Mouse (Mus musculus): ENCODE measurements at regions not wholly inside any gene's neighbourhood (a gene's known extent, or its start where the extent isn't known, plus 50 kb on each side); places are given as distances from the start of the nearest gene placed in this dataset.

- no peak for ATAC-seq
- Histone ChIP-seq H3K9me3 (ENCODE audit: control insufficient read depth, low read length) (no peaks in the 10 kb centered on the region), H3K27me3 (replicated peaks; ENCODE audit: control insufficient read depth, insufficient read depth, low read length) (no peaks in the 10 kb centered on the region), H3K27ac (ENCODE audit: low read length) (no peak overlapping the region), H3K4me1 (replicated peaks; ENCODE audit: control insufficient read depth, insufficient read depth, low read length) (no peaks in the 10 kb centered on the region), H3K36me3 (ENCODE audit: control insufficient read depth, insufficient read depth) (no peaks in the 10 kb centered on the region), H3K9ac (replicated peaks; ENCODE audit: low read depth, low read length) (no peak overlapping the region), H3K4me3 (replicated peaks; ENCODE audit: low read length) (no peak overlapping the region), H3K4me2 (ENCODE audit: low read length) (no peak overlapping the region)
- 62% methylated on average over 5 of the region's 5 CpGs for WGBS
Observed at GRCm38 (mm10) chr3:21530862-21531261, 545.6 kb upstream of the Tbl1xr1 start.

DNA sequence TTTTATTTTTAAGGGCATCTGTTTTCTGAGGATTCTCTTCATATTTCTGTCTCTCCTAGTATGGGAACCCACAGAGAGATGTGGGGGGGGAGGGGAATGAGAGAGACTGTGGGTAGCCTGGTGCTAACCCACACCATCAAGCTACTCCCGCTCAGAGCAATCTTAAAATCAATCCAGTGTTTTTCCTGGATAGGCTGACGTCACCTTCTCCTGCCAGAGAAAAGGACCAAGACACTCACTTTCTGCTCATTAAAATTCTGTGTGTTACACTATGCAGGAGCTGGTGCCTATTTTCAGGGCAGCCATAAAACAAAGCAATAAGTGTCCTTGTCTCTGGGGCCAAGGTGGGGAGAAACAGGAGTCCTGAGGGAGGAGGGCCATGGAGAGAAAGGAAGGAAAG lies 537.3 kb upstream of the Tbl1xr1 start:
- Histone ChIP-seq H3K27ac (ENCODE audit: low read length) (no peak overlapping the region), H3K4me3 (replicated peaks; ENCODE audit: low read length) (no peak overlapping the region), H3K9ac (replicated peaks; ENCODE audit: low read depth, low read length) (no peak overlapping the region), H3K27me3 (replicated peaks; ENCODE audit: control insufficient read depth, insufficient read depth, low read length) (no peaks in the 10 kb centered on the region), H3K4me2 (ENCODE audit: low read length) (no peak overlapping the region), H3K9me3 (ENCODE audit: control insufficient read depth, low read length) (no peaks in the 10 kb centered on the region), H3K36me3 (ENCODE audit: control insufficient read depth, insufficient read depth) (no peaks in the 10 kb centered on the region), H3K4me1 (replicated peaks; ENCODE audit: control insufficient read depth, insufficient read depth, low read length) (no peaks in the 10 kb centered on the region)
- ATAC-seq, result no peak
- WGBS, result 24% methylated on average over 2 of the region's 2 CpGs

- Histone ChIP-seq H3K4me1 (replicated peaks; ENCODE audit: control insufficient read depth, insufficient read depth, low read length) (no peaks in the 10 kb centered on the region), H3K4me3 (replicated peaks; ENCODE audit: low read length) (no peak overlapping the region), H3K36me3 (ENCODE audit: control insufficient read depth, insufficient read depth) (no peaks in the 10 kb centered on the region), H3K9me3 (ENCODE audit: control insufficient read depth, low read length) (no peaks in the 10 kb centered on the region), H3K27ac (ENCODE audit: low read length) (no peak overlapping the region), H3K9ac (replicated peaks; ENCODE audit: low read depth, low read length) (no peak overlapping the region), H3K27me3 (replicated peaks; ENCODE audit: control insufficient read depth, insufficient read depth, low read length) (no peaks in the 10 kb centered on the region), H3K4me2 (ENCODE audit: low read length) (no peak overlapping the region)
- WGBS, result 46% methylated on average over 2 of the region's 2 CpGs
- peak; percentile 62 for ATAC-seq
Observed at GRCm38 (mm10) chr3:21544456-21544855, 532.0 kb upstream of the Tbl1xr1 start.

DNA sequence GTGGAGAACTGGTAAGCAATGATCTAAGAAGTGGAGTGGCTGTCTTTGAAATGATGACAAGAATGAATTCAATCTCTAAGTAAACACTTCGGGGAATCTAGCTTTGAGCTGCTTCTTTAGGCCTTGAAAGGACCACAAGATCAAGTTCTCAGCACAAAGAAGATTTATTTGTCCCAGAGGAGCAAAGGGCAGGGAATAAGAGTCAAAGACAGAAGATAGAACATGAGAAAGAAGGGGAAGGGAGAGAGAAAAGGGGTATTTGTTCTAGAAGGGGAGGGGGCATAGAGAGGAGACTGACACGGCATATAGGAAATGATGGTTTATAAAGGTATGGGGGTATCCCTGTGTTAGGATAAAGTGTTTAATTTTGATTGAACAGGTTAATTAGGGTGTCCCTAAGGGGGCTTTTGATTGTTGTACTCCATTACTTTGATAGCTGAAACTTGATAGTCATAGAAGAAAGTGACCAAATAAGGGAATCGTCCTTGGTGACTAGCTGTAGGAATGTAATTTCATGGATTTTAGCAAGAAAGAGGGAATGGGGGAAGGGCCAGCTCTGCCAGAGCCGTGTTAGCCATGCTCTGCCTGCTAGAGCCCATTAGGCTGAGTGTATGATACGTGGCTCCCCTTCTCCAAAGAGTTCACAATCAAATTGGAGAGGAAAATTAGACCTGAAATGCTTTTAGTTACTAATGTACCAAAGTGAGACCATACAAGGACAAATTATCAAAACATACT lies 531.1 kb upstream of the Tbl1xr1 start:
- Histone ChIP-seq H3K4me3 (replicated peaks; ENCODE audit: low read length) (no peak overlapping the region), H3K4me2 (ENCODE audit: low read length) (no peak overlapping the region), H3K4me1 (replicated peaks; ENCODE audit: control insufficient read depth, insufficient read depth, low read length) (no peaks in the 10 kb centered on the region), H3K9me3 (ENCODE audit: control insufficient read depth, low read length) (no peaks in the 10 kb centered on the region), H3K9ac (replicated peaks; ENCODE audit: low read depth, low read length) (no peak overlapping the region), H3K36me3 (ENCODE audit: control insufficient read depth, insufficient read depth) (no peaks in the 10 kb centered on the region), H3K27ac (ENCODE audit: low read length) (no peak overlapping the region), H3K27me3 (replicated peaks; ENCODE audit: control insufficient read depth, insufficient read depth, low read length) (no peaks in the 10 kb centered on the region)
- 53% methylated on average over 5 of the region's 5 CpGs for WGBS
- ATAC-seq, result no peak

- H3K9ac ChIP-seq (replicated peaks; ENCODE audit: low read depth, low read length), result no peak overlapping the region
- no peaks in the 10 kb centered on the region for H3K27me3 ChIP-seq (replicated peaks; ENCODE audit: control insufficient read depth, insufficient read depth, low read length)
- H3K9me3 ChIP-seq (ENCODE audit: control insufficient read depth, low read length), result no peaks in the 10 kb centered on the region
- no peak overlapping the region for H3K4me2 ChIP-seq (ENCODE audit: low read length)
- ATAC-seq, result no peak
- no peak overlapping the region for H3K27ac ChIP-seq (ENCODE audit: low read length)
- H3K4me3 ChIP-seq (replicated peaks; ENCODE audit: low read length), result no peak overlapping the region
- 33% methylated on average over 2 of the region's 2 CpGs for WGBS
- H3K36me3 ChIP-seq (ENCODE audit: control insufficient read depth, insufficient read depth), result no peaks in the 10 kb centered on the region
- H3K4me1 ChIP-seq (replicated peaks; ENCODE audit: control insufficient read depth, insufficient read depth, low read length), result no peaks in the 10 kb centered on the region
Observed at GRCm38 (mm10) chr3:21546411-21546810, 530.0 kb upstream of the Tbl1xr1 start.

GRCm38 (mm10) chr3:21549671-21550070 lies 526.8 kb upstream of the Tbl1xr1 start:
- Histone ChIP-seq H3K4me1 (replicated peaks; ENCODE audit: control insufficient read depth, insufficient read depth, low read length) (peaks cover 18% of the 10 kb centered on the region), H3K4me3 (replicated peaks; ENCODE audit: low read length) (no peak overlapping the region), H3K36me3 (ENCODE audit: control insufficient read depth, insufficient read depth) (no peaks in the 10 kb centered on the region), H3K9me3 (ENCODE audit: control insufficient read depth, low read length) (no peaks in the 10 kb centered on the region), H3K27me3 (replicated peaks; ENCODE audit: control insufficient read depth, insufficient read depth, low read length) (no peaks in the 10 kb centered on the region), H3K9ac (replicated peaks; ENCODE audit: low read depth, low read length) (no peak overlapping the region), H3K27ac (ENCODE audit: low read length) (no peak overlapping the region), H3K4me2 (ENCODE audit: low read length) (no peak overlapping the region)
- ATAC-seq, result no peak
- 30% methylated on average over 4 of the region's 4 CpGs for whole genome bisulfite sequencing

DNA sequence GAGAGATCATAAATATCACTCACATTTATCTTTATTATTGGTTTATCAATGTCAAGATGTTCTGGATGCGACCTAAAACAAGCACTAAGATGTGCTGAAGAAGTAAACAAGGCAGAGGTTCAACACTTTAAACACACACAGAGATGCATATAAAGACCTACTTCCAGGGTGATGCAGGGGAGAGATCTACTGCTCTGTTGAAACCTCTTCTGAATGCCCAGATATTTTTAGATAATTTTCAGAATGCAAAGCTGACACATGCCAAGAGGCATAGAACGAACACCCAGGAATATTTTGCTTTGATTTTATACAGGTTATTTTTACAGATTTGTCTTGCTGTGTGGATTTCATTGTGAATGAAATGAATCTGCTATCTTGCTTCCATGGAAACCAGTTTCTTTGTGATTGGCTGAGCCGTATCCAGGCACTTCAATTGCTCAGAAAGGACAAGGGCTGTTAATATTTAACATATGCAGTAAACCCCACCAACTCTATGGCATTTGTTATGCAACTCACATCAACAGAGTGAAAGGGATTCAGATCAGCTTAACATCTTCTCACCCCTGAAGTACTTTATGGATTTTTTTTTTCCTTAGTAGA lies 523.2 kb upstream of the Tbl1xr1 start:
- Histone ChIP-seq H3K4me1 (replicated peaks; ENCODE audit: control insufficient read depth, insufficient read depth, low read length) (peaks cover 25% of the 10 kb centered on the region), H3K4me2 (ENCODE audit: low read length) (0 out of 2 replicates have a peak overlapping the region, but pooled peaks have one; percentile 20), H3K9me3 (ENCODE audit: control insufficient read depth, low read length) (no peaks in the 10 kb centered on the region), H3K27me3 (replicated peaks; ENCODE audit: control insufficient read depth, insufficient read depth, low read length) (no peaks in the 10 kb centered on the region), H3K36me3 (ENCODE audit: control insufficient read depth, insufficient read depth) (no peaks in the 10 kb centered on the region), H3K27ac (ENCODE audit: low read length) (peak overlapping the region; percentile 78), H3K9ac (replicated peaks; ENCODE audit: low read depth, low read length) (no peak overlapping the region), H3K4me3 (replicated peaks; ENCODE audit: low read length) (no peak overlapping the region)
- peak; percentile 78 for ATAC-seq
- WGBS, result 30% methylated on average over 3 of the region's 3 CpGs

DNA sequence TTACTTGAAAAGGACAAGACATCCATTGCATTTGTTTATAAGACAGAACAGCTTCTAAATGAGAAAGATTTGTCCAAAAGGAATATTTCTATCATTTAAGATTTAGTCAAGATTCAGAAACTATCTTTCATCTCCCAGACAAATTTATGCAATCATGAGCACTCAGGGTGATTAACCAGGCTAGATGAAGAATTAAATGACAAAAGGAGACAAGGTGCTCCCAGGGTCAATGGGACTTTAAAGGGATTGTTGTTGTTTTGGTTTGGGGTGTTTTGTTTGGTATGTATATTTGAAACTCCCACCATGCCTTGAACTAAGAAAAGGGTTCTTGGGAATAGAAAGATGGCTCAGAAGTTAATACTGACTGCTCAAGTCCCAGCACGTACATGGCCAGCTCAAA lies 522.6 kb upstream of the Tbl1xr1 start:
- Histone ChIP-seq H3K9me3 (ENCODE audit: control insufficient read depth, low read length) (no peaks in the 10 kb centered on the region), H3K4me2 (ENCODE audit: low read length) (0 out of 2 replicates have a peak overlapping the region, but pooled peaks have one; percentile 20), H3K36me3 (ENCODE audit: control insufficient read depth, insufficient read depth) (no peaks in the 10 kb centered on the region), H3K27ac (ENCODE audit: low read length) (peak overlapping the region; percentile 78), H3K27me3 (replicated peaks; ENCODE audit: control insufficient read depth, insufficient read depth, low read length) (no peaks in the 10 kb centered on the region), H3K4me1 (replicated peaks; ENCODE audit: control insufficient read depth, insufficient read depth, low read length) (peaks cover 31% of the 10 kb centered on the region), H3K9ac (replicated peaks; ENCODE audit: low read depth, low read length) (no peak overlapping the region), H3K4me3 (replicated peaks; ENCODE audit: low read length) (no peak overlapping the region)
- WGBS, result 55% methylated on average over 1 of the region's 1 CpGs
- ATAC-seq, result no peak

- H3K4me1 ChIP-seq (replicated peaks; ENCODE audit: control insufficient read depth, insufficient read depth, low read length), result peaks cover 32% of the 10 kb centered on the region
- peak overlapping the region; percentile 21 for H3K27ac ChIP-seq (ENCODE audit: low read length)
- no peaks in the 10 kb centered on the region for H3K9me3 ChIP-seq (ENCODE audit: control insufficient read depth, low read length)
- no peak overlapping the region for H3K9ac ChIP-seq (replicated peaks; ENCODE audit: low read depth, low read length)
- WGBS, result 33% methylated on average over 12 of the region's 12 CpGs
- no peak overlapping the region for H3K4me3 ChIP-seq (replicated peaks; ENCODE audit: low read length)
- ATAC-seq, result peak; percentile 88
- H3K36me3 ChIP-seq (ENCODE audit: control insufficient read depth, insufficient read depth), result no peaks in the 10 kb centered on the region
- no peaks in the 10 kb centered on the region for H3K27me3 ChIP-seq (replicated peaks; ENCODE audit: control insufficient read depth, insufficient read depth, low read length)
- H3K4me2 ChIP-seq (ENCODE audit: low read length), result no peak overlapping the region
Observed at GRCm38 (mm10) chr3:21557963-21558441, 518.5 kb upstream of the Tbl1xr1 start.
